Mouse (Mus musculus) liver, embryonic 12.5 days (tissue): ENCODE measurements around the gene Nat8f4. TPM values are rescaled to one million over a fixed set of nuclear protein-coding genes. Genes with fewer than 3 reads are reported as not detected.
"Not testable (repeated sequence)": the region's sequence is repeated elsewhere in the genome, so short reads cannot be mapped to it uniquely, and the experiment has no call there.

Experiments used
- ATAC-seq: fragments of 200-750 bp; cut with Nextera tagmentation; 2 replicates; pipeline ENCODE4 v1.8.0; 2017; ENCODE audit warnings: moderate number of reproducible peaks, mild to moderate bottlenecking, moderate library complexity
- H3K27ac ChIP-seq: fragments of 300-500 bp; sonication (generic); 2 replicates; pipeline ENCODE4 v1.5.1; 2016; ENCODE audit warnings: mild to moderate bottlenecking
- H3K27me3 ChIP-seq: fragments of 300-500 bp; sonication (generic); replicated peaks from 2 replicates; pipeline ENCODE4 v1.6.1; 2016; ENCODE audit warnings: mild to moderate bottlenecking, moderate library complexity
- H3K36me3 ChIP-seq: fragments of 300-500 bp; sonication (generic); 2 replicates; pipeline ENCODE4 v1.6.1; 2016; ENCODE audit warnings: mild to moderate bottlenecking, moderate library complexity
- H3K4me1 ChIP-seq: fragments of 300-500 bp; sonication (generic); 2 replicates; pipeline ENCODE4 v1.6.1; 2016
- H3K4me2 ChIP-seq: fragments of 300-500 bp; sonication (generic); 2 replicates; pipeline ENCODE4 v1.6.1; 2016; ENCODE audit warnings: mild to moderate bottlenecking, moderate library complexity
- H3K4me3 ChIP-seq: fragments of 300-500 bp; sonication (generic); 2 replicates; pipeline ENCODE4 v1.5.1; 2016; ENCODE audit warnings: mild to moderate bottlenecking, moderate library complexity
- H3K9ac ChIP-seq: fragments of 300-500 bp; sonication (generic); 2 replicates; pipeline ENCODE4 v1.6.1; 2016; ENCODE audit warnings: mild to moderate bottlenecking, moderate library complexity
- H3K9me3 ChIP-seq: fragments of 300-500 bp; sonication (generic); replicated peaks from 2 replicates; pipeline ENCODE4 v1.6.1; 2016; ENCODE audit warnings: mild to moderate bottlenecking, moderate library complexity
- WGBS: fragments of 180-500 bp; shearing (Covaris S2); methylation state at CpG from one replicate; pipeline ENCODE4 v1.1.7; 2016; ENCODE audit not compliant: insufficient replicate concordance; 5-methylcytosine and 5-hydroxymethylcytosine counted together
- polyA plus RNA-seq: library from polyadenylated mRNA; unstranded; fragments of >200 nt; fragmentation: Nextera tagmentation; extraction: Ambion mirVana; gene quantifications from 2 replicates; pipeline ENCODE4 v1.2.1, GENCODE M21; 2016

Nat8f4 gene
- polyA plus RNA-seq, 1 experiment from 2014 or later: 0.81 TPM

GRCm38 (mm10) chr6:85919401-85919800 is 14.7 kb upstream of the Nat8f4 start:
- Histone ChIP-seq H3K4me3 (no peak overlapping the region), H3K9me3 (no peaks in the 10 kb centered on the region), H3K27ac (no peak overlapping the region), H3K4me2 (no peak overlapping the region), H3K4me1 (peaks cover 18% of the 10 kb centered on the region), H3K9ac (no peak overlapping the region), H3K27me3 (no peaks in the 10 kb centered on the region), H3K36me3 (peaks cover 37% of the 10 kb centered on the region)
- no peak for ATAC-seq
- WGBS: 87% methylated on average over 4 of the region's 4 CpGs

GRCm38 (mm10) chr6:85918341-85918740 is 13.7 kb upstream of the Nat8f4 start:
- not testable (repeated sequence) for H3K9me3 ChIP-seq, H3K27ac ChIP-seq, H3K4me3 ChIP-seq, ATAC-seq, H3K27me3 ChIP-seq, H3K9ac ChIP-seq, H3K4me2 ChIP-seq
- peaks cover 28% of the 10 kb centered on the region for H3K36me3 ChIP-seq
- peaks cover 23% of the 10 kb centered on the region for H3K4me1 ChIP-seq
- 90% methylated on average over 3 of the region's 3 CpGs for WGBS

GRCm38 (mm10) chr6:85916596-85916995 is 11.9 kb upstream of the Nat8f4 start:
- no peak for ATAC-seq
- Histone ChIP-seq H3K9ac (peak overlapping the region; percentile 80), H3K4me3 (peak overlapping the region; percentile 73), H3K4me1 (peaks cover 26% of the 10 kb centered on the region), H3K27me3 (no peaks in the 10 kb centered on the region), H3K36me3 (peaks cover 13% of the 10 kb centered on the region), H3K9me3 (no peaks in the 10 kb centered on the region), H3K27ac (peak overlapping the region; percentile 90), H3K4me2 (peak overlapping the region; percentile 71)
- 77% methylated on average over 6 of the region's 6 CpGs for WGBS

GRCm38 (mm10) chr6:85915539-85916513 is 11.1 kb upstream of the Nat8f4 start, which contains the start of gene Nat8f1:
Gene Nat8f1, minus strand, starts transcription at chr6:85915687.
- WGBS: 1% methylated on average over 58 of the region's 61 CpGs
- H3K36me3 ChIP-seq, H3K9me3 ChIP-seq, H3K27me3 ChIP-seq: not testable (repeated sequence)
- Histone ChIP-seq H3K27ac (peak within 1 kb of the TSS; percentile 90), H3K4me3 (peak within 1 kb of the TSS; percentile 73), H3K4me1 (peaks cover 26% of the 10 kb centered on the region), H3K4me2 (peak within 1 kb of the TSS; percentile 71), H3K9ac (peak within 1 kb of the TSS; percentile 80)
- peak; percentile 97 for ATAC-seq

- Histone ChIP-seq H3K36me3 (peaks cover under 1% of the 10 kb centered on the region; the same call in 1 of the 2 replicates), H3K9me3 (no peaks in the 10 kb centered on the region), H3K4me2 (peak overlapping the region; percentile 71), H3K4me3 (peak overlapping the region; percentile 73), H3K27ac (peak overlapping the region; percentile 90), H3K4me1 (peaks cover 26% of the 10 kb centered on the region), H3K27me3 (no peaks in the 10 kb centered on the region), H3K9ac (peak overlapping the region; percentile 80)
- 5% methylated on average over 11 of the region's 11 CpGs for WGBS
- no peak for ATAC-seq
Measured at GRCm38 (mm10) chr6:85915141-85915538, 10.5 kb upstream of the Nat8f4 start.

GRCm38 (mm10) chr6:85911587-85911986 is 6.9 kb upstream of the Nat8f4 start, which contains the start of gene Tprkb:
Gene Tprkb, plus strand, starts transcription at chr6:85911865.
- H3K4me1 ChIP-seq: peaks cover 20% of the 10 kb centered on the region
- no peaks in the 10 kb centered on the region for H3K9me3 ChIP-seq
- no peak within 1 kb of the TSS for H3K27ac ChIP-seq
- ATAC-seq: no peak
- no peak within 1 kb of the TSS for H3K4me2 ChIP-seq
- peaks cover 6% of the 10 kb centered on the region; the same call in 1 of the 2 replicates for H3K27me3 ChIP-seq
- H3K9ac ChIP-seq: no peak within 1 kb of the TSS
- no peaks in the 10 kb centered on the region for H3K36me3 ChIP-seq
- H3K4me3 ChIP-seq: no peak within 1 kb of the TSS
- whole genome bisulfite sequencing: 59% methylated on average over 3 of the region's 3 CpGs

- no peak for ATAC-seq
- Histone ChIP-seq H3K4me2 (no peak overlapping the region), H3K36me3 (no peaks in the 10 kb centered on the region), H3K4me1 (peaks cover 11% of the 10 kb centered on the region), H3K27me3 (peaks cover 7% of the 10 kb centered on the region; the same call in 1 of the 2 replicates), H3K4me3 (no peak overlapping the region), H3K9me3 (no peaks in the 10 kb centered on the region), H3K9ac (no peak overlapping the region), H3K27ac (no peak overlapping the region)
- WGBS: 70% methylated on average over 1 of the region's 1 CpGs
Measured at GRCm38 (mm10) chr6:85909704-85910103, 5.0 kb upstream of the Nat8f4 start.

GRCm38 (mm10) chr6:85908341-85908740 is 3.7 kb upstream of the Nat8f4 start:
- H3K9me3 ChIP-seq: no peaks in the 10 kb centered on the region
- no peaks in the 10 kb centered on the region for H3K36me3 ChIP-seq
- H3K27me3 ChIP-seq: peaks cover 7% of the 10 kb centered on the region; the same call in 1 of the 2 replicates
- H3K4me2 ChIP-seq: no peak overlapping the region
- ATAC-seq: no peak
- H3K9ac ChIP-seq: no peak overlapping the region
- H3K4me1 ChIP-seq: 0 out of 2 replicates have a peak, but pooled peaks cover 3% of the 10 kb centered on the region
- no peak overlapping the region for H3K27ac ChIP-seq
- WGBS: 44% methylated on average over 3 of the region's 3 CpGs
- no peak overlapping the region for H3K4me3 ChIP-seq

GRCm38 (mm10) chr6:85906911-85907351 is 2.2 kb upstream of the Nat8f4 start:
- not testable (repeated sequence) for H3K9me3 ChIP-seq, H3K4me3 ChIP-seq, H3K36me3 ChIP-seq, H3K27me3 ChIP-seq, H3K9ac ChIP-seq, ATAC-seq, H3K4me1 ChIP-seq, H3K27ac ChIP-seq, H3K4me2 ChIP-seq
- 56% methylated on average over 2 of the region's 2 CpGs for WGBS

GRCm38 (mm10) chr6:85902303-85902702 is 2.4 kb downstream of the Nat8f4 start:
- WGBS: 80% methylated on average over 2 of the region's 2 CpGs
- Histone ChIP-seq H3K36me3 (no peaks in the 10 kb centered on the region), H3K27ac (no peak overlapping the region), H3K4me2 (no peak overlapping the region), H3K27me3 (peaks cover 7% of the 10 kb centered on the region; the same call in 1 of the 2 replicates), H3K9me3 (no peaks in the 10 kb centered on the region), H3K4me3 (no peak overlapping the region), H3K9ac (no peak overlapping the region), H3K4me1 (no peaks in the 10 kb centered on the region)
- no peak for ATAC-seq

GRCm38 (mm10) chr6:85898596-85899475 is 5.8 kb downstream of the Nat8f4 start:
- 49% methylated on average over 7 of the region's 8 CpGs for WGBS

More at GRCm38 (mm10) chr6:85898596-85899475, 5.8 kb downstream of the Nat8f4 start:
- H3K9me3 ChIP-seq, H3K4me3 ChIP-seq, H3K27ac ChIP-seq, H3K9ac ChIP-seq, H3K4me1 ChIP-seq, H3K27me3 ChIP-seq, H3K4me2 ChIP-seq, H3K36me3 ChIP-seq, ATAC-seq: not testable (repeated sequence)
